Mouse (Mus musculus) MN1 (cell line): Measurements from ENCODE around the gene Syt17.
A peak's percentile ranks its signal among the peaks of the same experiment; 100 is the strongest.
"Not testable (repeated sequence)": the region's sequence is repeated elsewhere in the genome, so short reads cannot be mapped to it uniquely, and the experiment has no call there.

Experiments used
- DNase-seq: peaks from one replicate; pipeline ENCODE4 v3.0.0-alpha.2; 2016; ENCODE audit warnings: low spot score

The Syt17 gene

DNA sequence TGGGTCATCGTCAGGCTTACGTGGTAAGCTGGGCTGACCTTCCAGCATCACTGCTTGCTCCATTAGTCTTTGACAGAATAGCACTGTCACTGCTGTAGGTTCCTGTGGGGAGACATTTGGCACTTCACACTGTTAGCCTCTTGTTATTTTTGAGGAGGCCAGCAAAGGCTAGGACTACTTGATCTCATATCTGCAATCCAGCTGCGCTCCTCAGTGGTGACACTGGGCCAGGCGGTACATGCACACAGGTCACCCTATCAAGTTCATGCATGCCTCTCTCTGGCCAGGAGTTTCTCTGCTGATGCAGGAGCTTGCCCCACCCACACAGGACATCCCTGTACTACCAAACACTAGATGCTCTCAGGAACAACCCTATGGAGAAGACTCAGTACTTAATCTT lies 71.4 kb downstream of the Syt17 start:
- DNase-seq = no peak

GRCm38 (mm10) chr7:118375341-118375740 lies 72.7 kb downstream of the Syt17 start:
- no peak for DNase-seq

GRCm38 (mm10) chr7:118371361-118371760 lies 76.7 kb downstream of the Syt17 start:
- DNase-seq = no peak

- no peak for DNase-seq
These were observed 78.3 kb downstream of the Syt17 start for GRCm38 (mm10) chr7:118369705-118370104.

DNA sequence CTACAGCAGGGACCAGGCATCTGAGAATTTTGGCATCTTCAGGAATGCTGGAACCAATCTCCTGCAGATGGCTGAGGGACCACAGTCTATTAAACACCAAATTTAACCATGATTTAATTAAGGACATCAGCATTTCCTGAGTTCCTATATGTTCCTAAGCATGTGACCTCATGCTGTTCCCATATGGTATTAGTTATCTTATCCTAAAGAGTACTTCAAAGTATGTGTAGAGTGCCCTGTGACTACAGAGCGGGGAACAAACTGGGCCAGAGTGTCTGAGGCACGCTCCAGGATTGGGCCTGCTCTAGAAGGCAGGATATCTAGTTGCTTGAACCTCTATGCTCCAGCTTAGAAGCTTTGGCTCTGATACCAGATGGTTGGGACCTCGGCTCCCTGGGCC lies 82.1 kb downstream of the Syt17 start:
- DNase-seq = no peak

- no peak for DNase-seq
These were observed 82.8 kb downstream of the Syt17 start for GRCm38 (mm10) chr7:118365251-118365650.

DNA sequence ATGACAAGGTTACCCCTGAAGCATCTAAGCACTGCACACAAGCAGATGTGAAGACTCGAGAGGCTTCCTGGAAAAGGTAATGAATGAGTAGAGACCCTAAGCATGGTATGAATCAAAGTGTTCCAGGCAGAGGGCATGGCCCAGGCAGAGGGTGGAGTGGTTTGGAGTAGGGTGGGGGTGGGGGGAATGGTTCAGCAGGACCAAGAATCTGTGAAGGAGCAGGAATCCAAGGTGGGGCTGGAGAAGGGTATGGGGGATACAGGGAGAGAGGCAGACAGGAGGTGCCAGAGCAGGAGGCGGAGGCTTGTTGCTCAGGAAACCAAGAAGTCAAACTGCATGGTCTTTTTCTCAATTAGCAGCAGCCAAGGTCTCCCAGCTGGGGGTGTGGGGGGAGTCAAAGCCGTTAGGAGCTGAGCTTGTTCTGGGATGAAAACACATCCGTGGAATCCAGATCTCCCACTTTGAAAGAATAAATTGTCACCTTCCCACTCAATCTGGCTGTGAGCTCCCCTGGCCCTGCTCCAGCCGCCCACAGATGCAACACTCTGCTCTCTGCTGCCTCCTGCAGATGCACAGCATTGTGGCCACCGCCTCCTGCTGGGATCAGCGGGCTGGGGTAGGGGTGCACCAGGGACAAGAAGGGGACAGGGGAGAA lies 83.5 kb downstream of the Syt17 start:
- peak; percentile 58 for DNase-seq

GRCm38 (mm10) chr7:118363587-118364233 lies 84.3 kb downstream of the Syt17 start:
- DNase-seq = no peak

DNA sequence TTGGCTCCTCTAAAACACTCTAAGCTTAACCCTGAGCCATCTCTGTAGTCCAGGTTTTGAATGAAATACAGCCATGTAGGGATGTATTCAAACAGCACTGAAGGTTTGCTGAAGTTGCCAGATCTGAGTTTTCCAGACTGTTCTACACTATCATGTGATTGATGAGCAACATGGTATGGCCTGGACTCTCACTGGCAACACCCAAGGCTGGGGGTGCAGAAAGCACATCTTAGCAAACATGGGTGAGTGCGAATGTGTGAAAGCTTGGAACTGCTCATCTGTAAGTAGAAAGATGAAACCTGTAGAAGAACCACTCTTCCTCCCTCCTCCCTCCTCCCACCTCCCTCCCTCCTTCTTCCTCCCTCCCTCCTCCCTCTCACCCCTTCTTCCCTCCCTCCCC lies 85.1 kb downstream of the Syt17 start:
- no peak for DNase-seq

DNA sequence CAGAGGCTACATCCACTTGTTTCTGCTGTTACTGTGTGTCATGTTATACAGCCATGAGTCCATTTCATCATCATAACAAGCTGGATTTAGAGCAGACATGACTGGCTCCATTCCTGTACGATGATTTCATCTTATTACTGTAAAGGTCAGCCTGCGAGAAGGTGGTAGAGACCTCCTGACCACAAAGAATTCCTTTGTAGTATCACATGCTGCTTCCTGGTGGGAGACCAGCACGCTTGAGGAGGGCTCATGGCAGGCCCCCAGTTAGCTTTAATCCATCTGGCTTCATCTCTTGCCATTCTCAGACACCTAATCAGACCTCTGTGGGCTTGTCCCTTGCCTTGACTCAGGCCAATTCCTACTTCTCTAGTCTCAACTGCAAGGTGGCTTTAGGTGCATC lies 85.8 kb downstream of the Syt17 start:
- no peak for DNase-seq

DNA sequence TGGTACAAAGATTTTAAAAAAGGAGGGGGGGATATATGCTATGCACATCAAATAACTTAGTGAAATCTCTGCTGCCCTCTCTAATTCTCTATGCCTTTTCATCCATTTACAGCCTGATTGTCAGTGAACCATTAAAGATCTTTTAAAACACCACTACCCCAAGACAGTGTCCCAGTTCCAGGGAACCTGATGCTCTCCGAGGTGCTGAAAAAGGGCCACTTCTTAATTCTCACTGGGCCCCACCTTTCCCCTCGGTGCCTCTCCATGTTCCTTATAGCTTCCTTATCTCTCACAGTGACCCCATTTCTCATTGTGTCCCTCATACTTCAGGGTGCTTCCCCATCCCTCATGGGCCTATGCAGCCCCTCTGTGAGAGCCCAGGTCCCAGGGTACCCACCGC lies 89.0 kb downstream of the Syt17 start:
- DNase-seq = no peak

DNA sequence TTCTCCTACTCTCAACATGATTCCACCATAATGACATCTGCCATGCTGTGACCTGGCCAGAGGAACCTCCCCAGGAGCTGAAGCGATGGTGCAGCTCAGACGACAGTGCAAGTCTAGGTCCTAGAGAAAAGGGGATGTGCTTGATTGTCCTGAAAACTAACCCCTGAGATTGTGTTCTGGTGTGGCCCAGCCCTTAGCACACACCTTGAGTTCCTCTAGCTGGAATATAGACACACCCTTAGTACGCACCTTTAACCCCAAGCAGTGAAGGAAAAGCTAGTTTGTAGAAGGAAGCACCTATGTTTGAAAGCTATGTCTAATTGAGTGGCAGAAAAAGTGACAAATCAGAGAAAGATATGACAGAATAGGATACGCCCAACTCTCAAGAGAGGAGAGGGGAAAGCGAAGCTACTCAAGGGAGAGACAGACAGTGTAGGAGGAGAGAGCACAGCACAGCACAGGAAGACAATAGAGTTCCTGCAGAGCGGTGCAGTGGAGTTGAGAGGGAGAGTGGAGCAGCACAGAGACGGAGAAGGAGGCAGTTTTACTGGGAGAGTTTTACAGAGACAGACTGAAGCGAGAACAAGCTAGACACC lies 91.5 kb downstream of the Syt17 start:
- not testable (repeated sequence) for DNase-seq

- DNase-seq = no peak
These were observed 97.2 kb downstream of the Syt17 start for GRCm38 (mm10) chr7:118350840-118351239.

GRCm38 (mm10) chr7:118346943-118347342 lies 101.1 kb downstream of the Syt17 start:
- DNase-seq = no peak

GRCm38 (mm10) chr7:118346432-118346831 lies 101.6 kb downstream of the Syt17 start:
- no peak for DNase-seq

DNA sequence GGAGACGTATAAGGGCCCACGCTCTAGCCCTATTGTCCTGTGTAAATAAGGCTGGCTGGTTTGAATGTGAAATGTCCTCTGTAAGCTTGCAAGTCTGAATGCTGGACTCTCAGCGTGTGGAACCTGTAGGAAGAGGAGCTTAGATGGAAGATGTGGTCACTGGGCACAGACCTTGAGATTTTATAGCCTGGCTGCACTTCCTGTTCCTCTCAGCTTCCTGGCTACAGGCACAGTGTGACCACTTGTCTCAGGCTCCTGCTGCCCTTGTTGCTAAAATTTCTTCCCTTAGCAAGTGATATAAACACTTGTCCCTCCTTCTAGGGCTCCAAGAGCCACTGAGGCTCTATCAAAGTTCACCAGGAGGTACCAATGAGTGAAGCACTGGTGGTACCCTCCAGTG lies 102.6 kb downstream of the Syt17 start:
- no peak for DNase-seq

DNA sequence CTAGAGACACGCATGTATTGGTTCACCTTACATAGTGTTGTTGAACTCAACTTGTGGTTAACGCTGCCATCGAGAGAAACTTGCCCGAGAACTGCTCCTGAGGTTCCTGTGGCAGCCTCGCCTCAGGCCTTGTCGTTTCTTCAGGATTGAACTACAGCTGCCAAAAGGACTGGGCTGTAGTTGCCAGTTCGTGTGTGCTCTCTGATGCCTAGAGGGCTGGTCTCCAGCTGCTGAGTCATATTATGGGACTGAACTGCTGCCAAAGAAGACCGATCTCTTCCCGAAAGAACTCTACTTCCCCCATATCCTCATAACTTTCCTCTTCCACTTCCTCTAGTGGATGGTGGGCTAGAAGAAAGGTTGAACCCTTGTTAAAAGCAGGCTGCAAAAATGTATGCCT lies 103.3 kb downstream of the Syt17 start:
- no peak for DNase-seq
